Mouse (Mus musculus): ENCODE results near the gene Tspan15. TPM values are rescaled to one million over a fixed set of nuclear protein-coding genes. Genes with fewer than 3 reads are reported as not detected.

Tspan15 gene
- polyA plus RNA-seq (2015; fragmentation: Nextera tagmentation; extraction: Ambion mirVana) = 8.8 and 9.3 TPM in 2 replicates

GRCm38 (mm10) chr10:62230708-62231394 is at the start of gene Tspan15:
Gene Tspan15 (minus strand): TSS chr10:62231251.
- H3K9me3 ChIP-seq (replicated peaks) = no peaks in the 10 kb centered on the region
- peaks cover 8% of the 10 kb centered on the region; the same call in 1 of the 2 replicates for H3K27me3 ChIP-seq
- ATAC-seq (ENCODE audit: low read depth) = peak; percentile 90
- peak within 1 kb of the TSS; percentile 70 for H3K4me3 ChIP-seq (replicated peaks)
- peak within 1 kb of the TSS; percentile 9 for H3K27ac ChIP-seq
- H3K4me1 ChIP-seq (replicated peaks) = peaks cover 83% of the 10 kb centered on the region
- WGBS (ENCODE audit: insufficient replicate concordance) = 2% methylated on average over 59 of the region's 59 CpGs
- H3K9ac ChIP-seq = peak within 1 kb of the TSS; percentile 74
- H3K36me3 ChIP-seq = no peaks in the 10 kb centered on the region
- DNase-seq = peak; percentile 91
- peak within 1 kb of the TSS; percentile 96 for H3K4me2 ChIP-seq

DNA sequence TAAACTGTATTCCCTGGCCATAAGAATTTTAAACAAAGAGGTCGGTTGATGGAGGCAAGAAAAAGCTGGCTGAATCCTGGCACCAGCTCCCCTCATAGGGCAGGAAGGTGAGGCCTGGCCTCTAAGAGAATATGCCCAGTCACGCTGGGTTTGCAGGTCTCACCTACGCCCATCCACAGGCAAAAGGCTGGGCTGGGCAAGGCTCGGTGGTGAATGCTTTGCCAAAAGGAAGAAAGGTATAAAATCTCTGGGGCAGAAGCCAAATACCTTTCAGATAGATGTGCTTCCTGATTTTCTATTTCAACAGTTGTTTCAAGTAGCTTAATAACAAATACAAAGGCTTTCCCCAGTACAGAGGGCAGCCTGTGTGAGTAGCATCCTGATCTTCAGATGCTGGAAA is 48.6 kb upstream of the Tspan15 start:
- Histone ChIP-seq H3K27ac (0 out of 2 replicates have a peak overlapping the region, but pooled peaks have one; percentile 4), H3K36me3 (peaks cover 98% of the 10 kb centered on the region), H3K9ac (no peak overlapping the region), H3K9me3 (replicated peaks) (no peaks in the 10 kb centered on the region), H3K4me1 (replicated peaks) (peaks cover 5% of the 10 kb centered on the region; the same call in 1 of the 2 replicates), H3K4me2 (no peak overlapping the region), H3K4me3 (replicated peaks) (no peak overlapping the region), H3K27me3 (no peaks in the 10 kb centered on the region)
- no peak for DNase-seq
- 88% methylated on average over 4 of the region's 4 CpGs for WGBS (ENCODE audit: insufficient replicate concordance)
- ATAC-seq (ENCODE audit: low read depth) = no peak

- Histone ChIP-seq H3K9ac (no peak overlapping the region), H3K4me3 (replicated peaks) (no peak overlapping the region), H3K4me1 (replicated peaks) (peaks cover 5% of the 10 kb centered on the region; the same call in 1 of the 2 replicates), H3K27ac (no peak overlapping the region), H3K27me3 (no peaks in the 10 kb centered on the region), H3K9me3 (replicated peaks) (no peaks in the 10 kb centered on the region), H3K36me3 (peaks cover 98% of the 10 kb centered on the region), H3K4me2 (no peak overlapping the region)
- DNase-seq = no peak
- WGBS (ENCODE audit: insufficient replicate concordance) = 64% methylated on average over 3 of the region's 3 CpGs
- ATAC-seq (ENCODE audit: low read depth) = no peak
Observed at GRCm38 (mm10) chr10:62279066-62279465, 48.0 kb upstream of the Tspan15 start.

- ATAC-seq (ENCODE audit: low read depth) (no peak), DNase-seq (no peak)
- Histone ChIP-seq H3K9me3 (replicated peaks) (no peaks in the 10 kb centered on the region), H3K4me1 (replicated peaks) (no peaks in the 10 kb centered on the region), H3K4me2 (no peak overlapping the region), H3K27me3 (no peaks in the 10 kb centered on the region), H3K9ac (no peak overlapping the region), H3K27ac (no peak overlapping the region), H3K4me3 (replicated peaks) (no peak overlapping the region), H3K36me3 (peaks cover 98% of the 10 kb centered on the region)
- 93% methylated on average over 18 of the region's 19 CpGs for WGBS (ENCODE audit: insufficient replicate concordance)
Observed at GRCm38 (mm10) chr10:62277499-62278293, 46.6 kb upstream of the Tspan15 start.

DNA sequence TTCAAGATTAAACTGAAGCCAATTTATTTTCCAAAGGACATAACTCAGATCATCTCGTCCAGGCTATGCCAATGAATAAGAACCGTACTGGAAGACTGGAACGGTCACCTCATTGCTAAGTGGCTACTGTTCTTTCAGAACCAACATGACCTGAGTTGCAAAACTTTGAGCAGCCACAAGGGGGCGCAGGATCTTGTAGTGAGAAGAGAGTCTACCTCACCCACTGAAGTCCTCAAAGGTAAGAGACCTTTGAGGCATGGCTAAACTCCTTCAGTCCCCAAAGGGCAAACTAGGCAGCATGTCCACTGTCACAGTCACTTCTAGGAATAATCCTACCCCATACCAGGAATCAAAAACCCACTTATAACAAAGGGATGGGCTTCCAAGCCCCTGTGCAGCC is 44.2 kb upstream of the Tspan15 start:
- Histone ChIP-seq H3K9me3 (replicated peaks) (no peaks in the 10 kb centered on the region), H3K27ac (no peak overlapping the region), H3K36me3 (peaks cover 98% of the 10 kb centered on the region), H3K27me3 (no peaks in the 10 kb centered on the region), H3K9ac (no peak overlapping the region), H3K4me1 (replicated peaks) (0 out of 2 replicates have a peak, but pooled peaks cover under 1% of the 10 kb centered on the region), H3K4me2 (no peak overlapping the region), H3K4me3 (replicated peaks) (no peak overlapping the region)
- ATAC-seq (ENCODE audit: low read depth) (0 out of 2 replicates have a peak, but pooled peaks have one; percentile 13), DNase-seq (peak; percentile 64)
- 32% methylated on average over 4 of the region's 4 CpGs for WGBS (ENCODE audit: insufficient replicate concordance)

- peak; percentile 38 for DNase-seq
- WGBS (ENCODE audit: insufficient replicate concordance) = 56% methylated on average over 16 of the region's 16 CpGs
- Histone ChIP-seq H3K9me3 (replicated peaks) (no peaks in the 10 kb centered on the region), H3K4me2 (no peak overlapping the region), H3K27me3 (no peaks in the 10 kb centered on the region), H3K4me3 (replicated peaks) (no peak overlapping the region), H3K4me1 (replicated peaks) (peaks cover 14% of the 10 kb centered on the region), H3K36me3 (peaks cover 63% of the 10 kb centered on the region), H3K27ac (no peak overlapping the region), H3K9ac (no peak overlapping the region)
- ATAC-seq (ENCODE audit: low read depth) = 0 out of 2 replicates have a peak, but pooled peaks have one; percentile 34
Observed at GRCm38 (mm10) chr10:62269278-62269677, 38.2 kb upstream of the Tspan15 start.

DNA sequence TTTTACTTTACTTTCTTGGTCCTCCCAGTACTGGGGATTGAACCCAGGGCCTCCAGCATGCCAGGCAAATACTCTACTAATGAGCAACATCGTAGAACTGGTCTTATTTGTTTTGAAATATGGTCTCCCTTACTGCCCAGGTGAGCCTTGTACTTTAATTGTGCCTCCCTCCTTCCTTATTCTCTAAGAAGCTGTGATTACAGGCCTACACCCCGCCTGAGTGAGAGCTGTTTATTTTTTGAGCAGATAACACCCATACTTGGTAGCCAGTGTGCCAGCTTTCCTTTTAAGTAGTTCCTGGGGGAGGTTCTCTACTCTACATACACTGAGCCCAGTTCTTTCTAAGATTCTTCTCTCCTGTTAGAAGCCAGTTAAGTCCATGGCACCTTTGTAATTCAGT is 33.2 kb upstream of the Tspan15 start:
- Histone ChIP-seq H3K4me1 (replicated peaks) (peaks cover 16% of the 10 kb centered on the region), H3K27me3 (no peaks in the 10 kb centered on the region), H3K9me3 (replicated peaks) (no peaks in the 10 kb centered on the region), H3K27ac (no peak overlapping the region), H3K9ac (no peak overlapping the region), H3K4me3 (replicated peaks) (no peak overlapping the region), H3K4me2 (no peak overlapping the region), H3K36me3 (peaks cover 13% of the 10 kb centered on the region)
- ATAC-seq (ENCODE audit: low read depth) (no peak), DNase-seq (no peak)
- 39% methylated on average over 2 of the region's 2 CpGs for WGBS (ENCODE audit: insufficient replicate concordance)

GRCm38 (mm10) chr10:62261115-62261886 is 30.2 kb upstream of the Tspan15 start:
- H3K27me3 ChIP-seq = no peaks in the 10 kb centered on the region
- H3K4me3 ChIP-seq (replicated peaks) = no peak overlapping the region
- H3K4me1 ChIP-seq (replicated peaks) = peaks cover 14% of the 10 kb centered on the region
- no peak overlapping the region for H3K9ac ChIP-seq
- peak; percentile 83 for ATAC-seq (ENCODE audit: low read depth)
- H3K27ac ChIP-seq = no peak overlapping the region
- no peak overlapping the region; the same call in none of the 2 replicates for H3K4me2 ChIP-seq
- no peaks in the 10 kb centered on the region for H3K36me3 ChIP-seq
- 14% methylated on average over 18 of the region's 18 CpGs for WGBS (ENCODE audit: insufficient replicate concordance)
- peak; percentile 79 for DNase-seq
- H3K9me3 ChIP-seq (replicated peaks) = no peaks in the 10 kb centered on the region

DNA sequence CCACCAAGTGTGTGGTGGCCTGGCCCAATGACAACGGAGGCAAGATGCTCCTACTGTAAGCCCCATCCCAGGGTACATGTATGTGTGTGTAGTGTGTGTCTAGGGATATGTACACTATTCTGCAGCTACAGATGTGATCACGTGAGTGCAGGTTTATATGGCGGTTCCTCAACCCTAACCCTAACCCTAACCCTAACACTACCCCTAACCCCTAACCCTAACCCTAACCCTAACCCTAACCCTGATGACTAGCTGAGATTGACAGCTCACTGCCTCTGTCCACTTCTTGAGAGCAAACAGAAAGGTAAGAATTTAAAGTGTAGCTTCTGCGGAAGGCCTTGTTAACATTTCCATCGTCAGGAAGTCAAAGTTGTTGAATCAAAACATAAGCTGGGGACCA is 27.2 kb upstream of the Tspan15 start:
- no peaks in the 10 kb centered on the region; the same call in 1 of the 2 replicates for H3K27me3 ChIP-seq
- no peak overlapping the region for H3K4me2 ChIP-seq
- no peak overlapping the region for H3K27ac ChIP-seq
- ATAC-seq (ENCODE audit: low read depth) (no peak), DNase-seq (no peak)
- no peaks in the 10 kb centered on the region for H3K36me3 ChIP-seq
- peaks cover 11% of the 10 kb centered on the region for H3K4me1 ChIP-seq (replicated peaks)
- H3K9me3 ChIP-seq (replicated peaks) = no peaks in the 10 kb centered on the region
- H3K9ac ChIP-seq = no peak overlapping the region
- WGBS (ENCODE audit: insufficient replicate concordance) = 73% methylated on average over 5 of the region's 5 CpGs
- H3K4me3 ChIP-seq (replicated peaks) = no peak overlapping the region

GRCm38 (mm10) chr10:62252496-62253235 is 21.6 kb upstream of the Tspan15 start:
- Histone ChIP-seq H3K4me2 (no peak overlapping the region), H3K27me3 (peaks cover 7% of the 10 kb centered on the region), H3K9me3 (replicated peaks) (no peaks in the 10 kb centered on the region), H3K27ac (no peak overlapping the region), H3K36me3 (no peaks in the 10 kb centered on the region), H3K9ac (no peak overlapping the region), H3K4me1 (replicated peaks) (peaks cover 6% of the 10 kb centered on the region; the same call in 1 of the 2 replicates), H3K4me3 (replicated peaks) (no peak overlapping the region)
- WGBS (ENCODE audit: insufficient replicate concordance) = 76% methylated on average over 27 of the region's 27 CpGs
- no peak for ATAC-seq (ENCODE audit: low read depth)
- DNase-seq = no peak

Data from liver, embryonic 13.5 days (tissue).